Mouse (Mus musculus): ENCODE measurements around the gene Pgpep1l. TPM values are rescaled to one million over a fixed set of nuclear protein-coding genes. Genes with fewer than 3 reads are reported as not detected.

Gene Pgpep1l
- total RNA-seq, 2 experiments from 2014 or later, result not detected

DNA sequence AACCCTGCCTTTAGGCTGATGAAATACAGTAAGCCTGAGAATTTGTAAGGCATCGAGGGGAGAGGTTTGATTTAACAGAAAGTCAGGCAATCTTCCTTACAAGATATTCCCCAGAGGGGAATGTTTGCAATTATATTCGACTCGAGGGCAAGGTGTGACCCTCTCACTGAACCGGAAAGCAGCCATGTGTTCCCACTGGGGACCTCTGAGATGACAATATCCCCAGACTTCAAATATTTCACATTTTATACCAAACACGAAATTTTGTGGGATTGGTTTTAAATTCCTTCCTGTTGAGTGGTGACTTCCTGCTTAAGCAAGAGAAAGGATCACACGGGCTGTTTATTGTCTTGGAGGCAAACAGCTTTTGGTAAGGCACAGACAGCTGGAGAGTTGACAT is 2.7 kb upstream of the Pgpep1l start:
- ATAC-seq (replicated peaks; ENCODE audit: low FRiP score, low TSS enrichment, poor library complexity, severe bottlenecking), result no peak

DNA sequence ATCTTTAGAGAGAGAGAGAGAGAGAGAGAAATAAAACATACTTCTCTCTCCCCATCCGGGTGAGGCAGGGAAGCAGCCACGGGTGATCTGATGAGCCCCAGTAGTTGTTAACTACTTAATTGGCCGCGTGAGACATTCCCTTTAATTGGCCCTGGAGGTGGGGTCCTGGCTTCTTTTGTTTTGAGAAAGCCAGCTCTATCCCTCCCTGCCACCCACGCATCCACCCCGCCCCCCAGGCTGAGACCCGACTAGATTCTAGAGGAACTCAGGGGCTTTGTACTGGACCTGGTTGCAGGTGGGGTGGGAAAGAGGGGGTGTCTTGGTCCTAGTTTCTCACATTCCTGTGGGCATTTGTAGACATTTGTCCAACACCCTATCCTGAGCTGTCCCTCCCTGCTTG is 1.4 kb upstream of the Pgpep1l start:
- no peak for ATAC-seq (replicated peaks; ENCODE audit: low FRiP score, low TSS enrichment, poor library complexity, severe bottlenecking)

DNA sequence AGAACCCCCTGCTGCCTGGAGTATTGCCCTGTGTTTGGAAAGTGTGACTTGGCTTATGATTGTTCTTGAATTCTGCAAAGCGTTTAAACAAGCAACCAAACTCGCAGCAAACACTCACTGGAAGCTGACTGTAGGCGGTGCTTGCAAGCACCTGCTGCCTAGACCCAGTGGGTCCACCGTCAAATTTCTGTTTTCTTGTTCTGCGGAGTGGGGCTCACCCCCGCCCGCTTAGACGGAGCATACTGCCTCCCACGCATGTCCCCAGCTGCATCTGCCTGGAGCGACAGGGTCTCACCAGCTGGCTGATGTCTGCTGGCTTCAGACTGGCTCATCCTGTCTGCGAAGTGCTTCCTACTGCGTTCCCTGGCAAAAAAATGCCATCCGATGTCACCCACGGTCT is 498 bp upstream of the Pgpep1l start:
- no peak for ATAC-seq (replicated peaks; ENCODE audit: low FRiP score, low TSS enrichment, poor library complexity, severe bottlenecking)

DNA sequence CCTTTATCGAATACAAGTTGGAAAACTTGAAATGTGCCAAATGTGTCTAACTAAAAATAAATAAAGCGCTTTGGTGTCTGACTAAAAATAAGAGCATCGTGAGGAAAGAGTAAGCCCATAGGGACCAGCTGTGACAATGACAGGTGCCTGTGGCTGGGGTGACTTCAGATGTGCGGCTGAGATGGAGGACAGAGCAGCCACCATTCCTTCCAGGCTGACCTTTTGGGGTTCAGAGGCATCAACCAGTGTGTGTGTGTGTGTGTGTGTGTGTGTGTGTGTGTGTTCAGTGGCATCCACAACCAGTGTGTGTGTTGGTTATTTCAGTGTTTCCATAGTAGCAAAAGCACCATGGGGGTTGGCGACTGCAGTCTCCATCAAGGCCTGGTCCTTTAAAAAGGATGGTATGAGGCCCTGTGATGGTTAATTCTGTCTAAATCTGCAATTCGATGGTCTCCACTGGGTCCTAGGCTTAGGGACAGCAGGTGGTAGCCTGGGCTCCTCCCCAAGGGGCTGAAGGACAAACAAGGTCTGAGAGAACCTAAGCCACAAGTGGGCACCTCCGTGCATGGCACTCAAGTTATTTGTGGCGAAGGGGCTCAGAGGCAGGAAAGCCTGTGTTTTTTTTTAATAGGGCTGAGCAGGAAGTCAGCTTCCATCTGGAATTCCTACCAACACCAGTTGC is 546 bp downstream of the Pgpep1l start:
- no peak for ATAC-seq (replicated peaks; ENCODE audit: low FRiP score, low TSS enrichment, poor library complexity, severe bottlenecking)

DNA sequence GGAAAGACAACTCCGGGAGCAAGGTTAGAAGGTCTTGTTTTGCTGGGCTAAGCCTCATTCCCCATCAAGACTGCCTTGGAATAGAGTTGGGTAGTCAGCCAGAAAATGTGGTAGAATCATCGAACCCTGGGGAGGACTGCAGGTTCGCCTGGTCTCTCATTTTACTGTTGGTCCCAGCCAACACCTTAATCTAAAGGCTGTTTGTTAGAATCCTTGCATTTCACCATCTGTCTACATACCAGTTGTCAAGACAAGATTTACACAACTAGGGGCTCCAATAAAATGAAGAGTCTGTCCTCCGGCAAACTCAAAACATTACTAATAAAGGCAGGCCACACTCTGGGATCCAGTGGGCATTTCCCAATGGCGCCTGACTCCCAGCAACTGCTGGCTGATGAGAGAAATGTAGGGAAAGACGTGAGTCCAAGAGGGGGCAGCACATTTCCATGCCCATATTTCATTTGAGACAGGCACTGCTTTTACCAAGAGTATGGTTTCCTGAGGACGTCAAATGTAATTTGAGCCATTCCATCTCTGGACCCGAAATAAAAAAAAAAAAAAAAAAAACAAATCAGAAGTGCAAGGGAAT is 1.3 kb downstream of the Pgpep1l start:
- no peak for ATAC-seq (replicated peaks; ENCODE audit: low FRiP score, low TSS enrichment, poor library complexity, severe bottlenecking)

DNA sequence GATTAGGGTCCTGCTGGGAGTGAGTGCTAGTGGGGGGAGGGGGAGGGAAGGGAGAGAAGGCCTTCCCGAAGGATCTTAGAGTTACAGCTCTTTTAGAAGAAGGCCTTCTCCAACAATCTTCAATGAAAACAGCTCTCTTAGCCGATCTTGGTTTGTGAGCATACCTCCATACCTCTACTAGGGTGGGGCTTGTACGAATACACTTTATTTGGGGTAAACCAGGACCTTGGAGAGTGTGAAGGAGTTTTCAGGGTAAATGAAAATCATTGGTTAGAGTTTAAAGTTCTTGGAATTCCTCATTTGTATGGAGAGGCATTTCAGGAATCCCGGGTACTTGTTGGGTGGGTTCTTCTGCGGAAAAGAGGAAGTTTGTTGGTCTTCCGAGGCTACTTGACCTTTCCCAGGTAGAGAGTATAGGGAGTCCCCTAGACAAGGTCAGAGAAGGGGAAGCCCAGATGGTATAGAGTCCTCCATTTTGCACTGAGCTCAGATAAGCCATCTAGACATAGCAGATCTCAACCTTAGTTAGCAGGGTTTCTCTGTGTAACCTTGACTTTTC is 4.4 kb downstream of the Pgpep1l start:
- no peak for ATAC-seq (replicated peaks; ENCODE audit: low FRiP score, low TSS enrichment, poor library complexity, severe bottlenecking)

DNA sequence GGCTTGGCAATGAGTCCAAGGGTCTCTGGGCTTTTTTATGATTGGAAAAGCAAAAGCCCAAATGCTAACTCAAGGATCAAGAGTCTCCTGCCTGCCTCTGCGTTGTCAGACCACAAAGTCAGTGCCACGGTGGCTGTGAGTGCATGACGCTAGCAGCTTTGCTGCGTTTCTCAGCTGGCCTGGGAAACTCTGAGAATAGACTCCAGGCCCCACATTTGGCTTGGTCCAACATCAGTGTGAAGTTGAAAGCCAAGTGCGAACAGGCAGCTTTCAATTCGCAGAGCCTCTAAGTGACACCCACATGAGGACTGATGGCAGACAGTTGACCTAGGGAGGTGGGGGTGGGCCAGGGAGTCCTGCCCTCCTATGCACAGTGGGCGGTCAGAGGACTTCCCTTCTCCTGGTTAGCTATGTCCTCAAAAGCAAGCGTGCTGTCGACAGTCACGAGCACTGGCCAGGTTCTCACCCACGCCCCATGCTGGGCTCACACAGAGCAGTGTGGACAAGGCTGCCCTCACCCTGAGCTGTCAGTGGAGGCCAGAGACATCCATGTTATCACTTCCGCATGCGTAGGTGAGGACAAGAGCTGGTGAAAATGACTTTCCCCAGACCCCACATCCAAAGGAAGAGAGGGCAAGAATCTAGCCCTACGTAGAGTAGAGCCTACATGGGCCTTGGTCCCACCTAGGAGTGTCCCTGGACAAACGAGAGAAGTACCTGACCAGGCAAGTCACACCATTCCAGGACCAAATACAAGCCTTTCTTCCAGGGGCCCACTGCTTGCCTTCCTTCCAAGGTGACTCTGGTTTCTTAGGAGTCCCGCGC is 5.5 kb downstream of the Pgpep1l start:
- ATAC-seq (replicated peaks; ENCODE audit: low FRiP score, low TSS enrichment, poor library complexity, severe bottlenecking), result no peak

DNA sequence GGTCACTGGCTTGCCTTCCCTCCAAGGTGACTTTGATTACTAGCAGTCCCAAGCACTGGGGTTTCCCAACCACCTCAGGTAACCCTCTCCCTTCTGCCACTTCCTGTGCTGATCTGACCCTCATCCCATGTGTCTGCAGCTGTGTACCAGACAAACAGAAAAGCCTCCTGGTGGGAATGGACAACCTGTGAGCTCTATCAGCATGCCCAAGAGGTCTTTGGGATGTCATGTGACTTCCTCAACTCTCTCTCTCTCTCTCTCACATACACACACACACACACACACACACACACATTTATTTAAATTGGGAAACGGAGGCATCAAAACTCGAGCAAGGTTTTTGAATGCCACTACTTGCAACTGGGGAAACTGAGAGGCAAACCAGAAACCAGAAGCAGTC is 6.3 kb downstream of the Pgpep1l start:
- no peak for ATAC-seq (replicated peaks; ENCODE audit: low FRiP score, low TSS enrichment, poor library complexity, severe bottlenecking)

DNA sequence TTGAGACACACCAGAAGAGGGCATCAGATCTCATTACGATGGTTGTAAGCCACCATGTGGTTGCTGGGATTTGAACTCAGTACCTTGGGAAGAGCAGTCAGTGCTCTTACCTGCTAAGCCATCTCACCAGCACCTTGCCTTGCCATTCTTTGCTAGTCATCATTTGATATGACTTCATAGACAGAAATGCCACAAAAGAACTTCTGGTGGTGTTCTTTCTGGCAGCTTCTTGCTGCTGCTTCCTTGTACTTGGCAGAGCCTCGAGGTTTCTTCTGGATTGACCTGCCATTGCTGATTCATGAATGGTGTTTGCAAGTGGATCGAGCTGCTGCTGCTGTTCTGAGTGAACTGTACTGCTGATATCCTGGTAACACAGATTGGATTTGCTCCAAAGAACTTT is 13.1 kb downstream of the Pgpep1l start:
- no peak for ATAC-seq (replicated peaks; ENCODE audit: low FRiP score, low TSS enrichment, poor library complexity, severe bottlenecking)

DNA sequence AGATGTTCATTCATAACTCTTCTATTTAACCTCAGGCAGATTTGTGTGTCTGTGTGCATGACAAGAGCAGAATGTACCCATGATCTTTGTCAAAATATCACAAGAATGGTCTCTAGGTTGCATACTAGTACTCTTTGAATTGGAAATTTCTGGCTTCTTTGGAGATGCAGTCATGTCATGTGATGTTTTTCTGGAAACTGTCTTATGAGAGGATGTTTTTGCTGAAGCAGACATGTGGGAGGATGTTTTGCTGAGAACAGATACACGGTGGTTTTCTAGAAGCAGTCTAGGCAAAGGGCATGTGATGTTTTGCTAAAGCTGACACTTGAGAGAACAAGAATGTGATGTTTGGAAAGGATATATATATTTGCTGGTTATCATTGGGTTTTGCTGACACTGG is 13.6 kb downstream of the Pgpep1l start:
- no peak for ATAC-seq (replicated peaks; ENCODE audit: low FRiP score, low TSS enrichment, poor library complexity, severe bottlenecking)

DNA sequence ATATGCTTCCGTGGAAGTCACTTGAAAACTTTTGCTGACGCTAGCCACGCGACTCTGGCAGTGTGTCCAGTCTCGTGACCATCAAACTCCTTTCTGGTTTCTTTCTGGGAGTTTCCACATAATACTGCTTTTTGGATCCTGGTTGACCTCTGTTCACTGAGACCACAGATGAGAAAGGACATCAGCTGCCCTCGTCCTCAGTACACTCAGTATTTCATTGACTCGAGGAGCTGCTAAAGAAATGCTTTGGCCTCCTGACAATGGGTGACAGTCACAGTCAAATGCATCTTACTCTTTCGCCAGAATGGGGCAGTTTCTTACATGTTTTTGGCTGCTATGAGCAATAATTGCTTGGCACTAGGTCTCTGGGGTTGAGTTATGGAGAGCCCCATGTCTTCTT is 17.8 kb downstream of the Pgpep1l start:
- ATAC-seq (replicated peaks; ENCODE audit: low FRiP score, low TSS enrichment, poor library complexity, severe bottlenecking), result no peak

DNA sequence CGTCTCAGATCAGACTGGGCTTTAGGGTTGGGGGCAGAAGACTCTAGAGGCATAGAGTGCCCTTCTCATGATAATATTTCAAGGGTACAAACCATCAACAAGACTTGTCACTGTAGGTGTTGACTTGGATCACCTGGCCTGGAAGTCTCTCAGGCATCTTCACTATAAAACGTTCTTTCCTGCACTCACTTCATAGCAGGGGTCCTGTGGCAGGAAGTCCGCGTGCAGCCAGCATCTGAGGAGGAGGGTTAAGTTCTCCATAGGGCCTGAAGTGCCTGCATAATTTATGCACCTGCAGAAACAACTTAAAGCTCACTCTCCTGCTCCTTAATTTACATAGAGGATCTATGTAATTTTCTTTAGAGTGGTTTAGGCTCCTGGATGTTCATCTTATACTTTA is 18.4 kb downstream of the Pgpep1l start:
- ATAC-seq (replicated peaks; ENCODE audit: low FRiP score, low TSS enrichment, poor library complexity, severe bottlenecking), result no peak

DNA sequence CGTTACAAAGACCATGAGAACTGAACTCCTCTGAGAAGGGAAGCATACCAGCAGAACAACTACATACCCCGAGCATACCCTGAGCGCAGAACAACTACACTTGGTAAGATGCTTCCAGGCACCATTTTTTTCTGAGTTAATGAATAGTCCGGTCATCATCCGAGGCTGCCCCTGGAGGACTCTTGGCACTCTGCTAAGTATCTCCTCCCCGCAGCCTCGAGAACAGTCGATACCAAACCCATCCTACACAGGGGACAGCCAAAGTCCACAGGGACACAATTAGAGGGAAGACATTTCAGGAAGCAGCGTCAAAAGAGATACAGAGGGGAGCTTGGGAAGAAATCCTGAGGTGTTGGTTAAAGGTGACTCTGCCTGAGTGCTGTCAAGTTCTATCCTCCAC is 22.8 kb downstream of the Pgpep1l start:
- no peak for ATAC-seq (replicated peaks; ENCODE audit: low FRiP score, low TSS enrichment, poor library complexity, severe bottlenecking)

DNA sequence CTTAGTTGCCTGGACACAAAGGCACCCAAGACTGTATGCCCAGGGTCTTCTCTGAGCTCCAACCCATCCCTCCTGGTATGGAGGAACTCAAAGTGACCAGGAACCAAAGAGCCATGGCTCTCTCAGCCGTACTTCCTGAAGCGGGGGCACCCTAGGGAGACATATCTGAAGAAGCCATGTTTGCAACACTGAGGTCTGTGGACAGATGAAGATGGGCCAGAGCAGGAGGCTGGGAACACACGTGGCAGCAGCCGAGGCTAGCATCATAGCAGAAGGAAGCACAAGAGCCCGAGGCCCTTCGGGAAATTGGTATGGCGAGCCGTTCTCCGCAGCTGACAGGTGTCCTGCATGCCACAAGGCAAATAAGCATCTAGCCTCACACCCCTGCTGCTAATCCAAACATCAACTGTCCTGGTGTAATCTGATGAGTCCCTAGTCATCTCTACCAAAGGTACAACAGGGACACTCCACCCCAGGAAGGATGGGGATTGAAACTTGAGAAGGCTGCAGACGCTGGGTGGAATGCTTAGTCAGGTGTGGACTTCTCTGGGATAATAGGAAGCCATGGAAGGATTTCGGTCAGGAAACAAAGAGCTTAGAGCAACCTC is 24.7 kb downstream of the Pgpep1l start:
- ATAC-seq (replicated peaks; ENCODE audit: low FRiP score, low TSS enrichment, poor library complexity, severe bottlenecking), result no peak

DNA sequence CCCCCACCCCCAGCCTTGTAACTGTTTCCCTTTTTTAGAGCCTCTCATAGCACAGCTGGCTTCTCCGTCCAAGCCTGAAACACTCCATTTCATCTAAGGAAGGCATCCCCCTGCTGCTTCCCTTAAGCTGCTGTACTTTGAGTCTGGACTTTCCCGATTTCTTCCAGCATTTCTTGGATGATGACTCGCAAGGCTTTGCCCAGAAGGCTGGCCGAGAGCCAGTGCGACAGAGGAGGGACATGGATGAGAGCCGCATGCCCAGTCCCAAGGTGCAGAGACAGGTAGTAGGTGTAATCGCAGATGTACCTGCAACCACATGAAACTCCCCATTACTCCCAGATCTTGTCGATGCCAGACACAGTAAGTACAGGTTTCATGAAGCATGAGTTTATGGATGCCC is 27.2 kb downstream of the Pgpep1l start:
- ATAC-seq (replicated peaks; ENCODE audit: low FRiP score, low TSS enrichment, poor library complexity, severe bottlenecking), result no peak

DNA sequence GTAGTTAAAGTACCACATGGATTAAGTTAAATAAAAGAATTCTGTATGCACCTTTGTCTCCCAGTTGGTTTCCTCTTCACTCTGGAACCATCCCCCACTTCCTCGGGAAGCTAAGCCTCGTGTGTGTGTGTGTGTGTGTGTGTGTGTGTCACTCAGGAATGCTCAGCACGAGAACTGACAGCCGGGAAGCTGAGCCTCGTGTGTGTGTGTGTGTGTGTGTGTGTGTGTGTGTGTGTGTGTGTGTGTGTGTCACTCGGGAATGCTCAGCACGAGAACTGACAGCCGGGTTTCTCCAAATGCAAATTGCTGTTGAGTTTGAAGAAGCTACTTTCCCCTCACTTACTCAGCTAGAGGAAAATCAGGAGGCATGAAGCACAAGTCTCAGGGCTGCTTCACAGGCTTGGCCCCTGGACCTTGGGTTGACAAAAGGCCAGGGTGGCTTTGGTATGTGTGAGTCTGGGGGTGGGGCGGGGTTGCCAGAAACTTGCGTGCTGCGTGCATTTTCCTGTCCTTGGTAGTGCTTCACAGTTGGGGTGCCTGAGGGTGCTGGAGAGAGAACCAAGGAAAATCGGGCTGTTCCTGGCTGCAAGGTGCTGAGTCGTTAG is 30.3 kb downstream of the Pgpep1l start:
- no peak for ATAC-seq (replicated peaks; ENCODE audit: low FRiP score, low TSS enrichment, poor library complexity, severe bottlenecking)

DNA sequence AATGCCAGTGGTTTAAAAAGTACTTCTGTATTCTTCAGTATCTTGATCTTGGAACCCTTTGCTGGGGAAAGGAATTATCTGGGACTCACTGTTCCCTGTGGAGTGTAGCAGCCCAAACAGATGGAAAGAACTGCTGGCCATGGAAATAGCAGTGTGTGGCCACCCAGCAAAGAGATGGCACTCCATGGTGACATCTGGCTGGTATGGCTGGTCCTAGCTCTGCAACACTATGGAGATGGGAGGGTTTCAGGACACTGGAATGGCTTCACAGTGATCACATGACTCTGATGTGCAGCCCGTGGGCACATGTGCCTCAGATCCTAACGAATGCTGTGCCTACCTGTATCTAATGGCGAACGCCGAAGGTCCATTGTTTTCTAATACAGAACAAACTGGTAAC is 31.5 kb downstream of the Pgpep1l start:
- ATAC-seq (replicated peaks; ENCODE audit: low FRiP score, low TSS enrichment, poor library complexity, severe bottlenecking), result no peak

DNA sequence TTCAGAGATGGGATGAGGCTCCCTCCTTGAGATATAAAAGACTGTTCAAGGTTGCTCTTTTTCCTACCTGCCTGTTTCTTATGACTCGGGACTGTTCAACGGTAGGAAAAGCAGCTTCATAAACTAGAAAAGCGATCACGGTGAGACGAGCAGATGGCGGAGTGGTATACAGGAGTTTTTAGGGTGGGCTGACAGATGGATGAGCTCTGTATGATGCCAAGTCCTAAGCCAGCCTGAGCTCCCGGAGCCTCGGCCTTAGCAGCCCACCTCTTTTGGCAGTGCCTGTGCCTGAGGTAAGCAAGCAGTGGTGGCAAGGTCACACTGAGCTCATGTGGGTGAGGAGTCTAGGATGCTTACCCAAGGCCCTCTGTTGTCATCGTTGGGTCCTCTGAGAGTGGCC is 33.2 kb downstream of the Pgpep1l start:
- no peak for ATAC-seq (replicated peaks; ENCODE audit: low FRiP score, low TSS enrichment, poor library complexity, severe bottlenecking)

DNA sequence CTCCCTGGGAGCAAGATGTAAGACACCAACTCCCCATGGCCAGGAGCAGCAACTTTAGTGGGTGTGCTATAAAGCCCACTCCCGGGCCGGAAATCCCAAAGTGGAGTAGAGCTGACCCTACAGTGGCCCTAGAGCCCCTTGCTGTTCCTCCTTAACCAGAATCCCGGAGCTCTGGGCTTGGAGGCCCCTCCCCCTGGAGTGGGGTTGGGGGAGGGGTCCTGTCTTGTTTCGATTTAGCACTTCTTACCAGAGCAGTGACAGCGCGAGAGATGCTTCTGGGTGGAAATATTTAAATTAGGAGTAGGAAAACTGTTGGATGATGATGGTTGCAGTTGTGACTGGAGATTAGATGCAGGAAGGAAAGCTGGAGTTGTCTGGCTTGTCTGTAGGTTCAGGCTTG is 35.5 kb downstream of the Pgpep1l start:
- ATAC-seq (replicated peaks; ENCODE audit: low FRiP score, low TSS enrichment, poor library complexity, severe bottlenecking), result no peak

DNA sequence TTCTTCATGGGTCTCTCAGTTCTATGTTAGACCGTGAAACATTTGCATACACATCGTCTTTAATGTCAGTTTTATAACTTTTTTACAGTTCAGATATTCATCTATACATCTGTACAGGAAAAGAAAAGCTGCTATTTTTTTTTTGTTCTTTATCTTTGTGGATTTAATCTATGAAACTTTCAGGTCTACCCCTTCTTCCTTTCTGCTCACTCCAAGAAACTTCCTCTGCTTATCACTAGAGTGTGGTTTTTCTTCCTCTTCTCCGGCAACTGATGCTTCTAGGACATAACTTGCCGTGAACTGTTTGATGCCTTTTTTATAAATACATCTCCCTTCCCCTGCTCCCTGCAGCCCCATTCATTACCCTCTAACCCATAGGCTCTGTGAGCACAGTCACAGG is 36.4 kb downstream of the Pgpep1l start:
- no peak for ATAC-seq (replicated peaks; ENCODE audit: low FRiP score, low TSS enrichment, poor library complexity, severe bottlenecking)
